Mouse (Mus musculus) testis, postnatal 14 days (tissue): ENCODE measurements around the gene Gm17334.

Source experiments
- DNase-seq: peaks from one replicate; pipeline ENCODE4 v3.0.0; 2021; ENCODE audit warnings: low spot score

The Gm17334 gene

DNA sequence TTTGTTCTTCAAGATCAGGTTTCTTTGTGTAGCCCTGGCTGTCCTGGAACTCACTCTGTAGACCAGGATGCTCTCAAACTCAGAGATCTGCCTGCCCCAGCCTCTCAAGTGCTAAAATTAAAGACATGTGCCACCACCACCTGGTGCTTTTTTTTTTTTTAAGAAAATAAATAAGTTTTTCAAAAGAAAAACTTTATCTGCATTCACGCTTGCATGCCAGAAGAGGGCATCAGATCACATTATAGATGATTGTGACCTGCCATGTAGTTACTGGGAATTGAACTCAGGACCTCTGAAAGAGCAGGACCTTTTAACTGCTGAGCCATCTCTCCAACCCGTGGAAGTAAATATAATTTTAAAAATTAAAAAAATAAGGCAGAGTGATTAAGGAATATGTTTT, 27.7 kb downstream of the Gm17334 start:
- DNase-seq = no peak

DNA sequence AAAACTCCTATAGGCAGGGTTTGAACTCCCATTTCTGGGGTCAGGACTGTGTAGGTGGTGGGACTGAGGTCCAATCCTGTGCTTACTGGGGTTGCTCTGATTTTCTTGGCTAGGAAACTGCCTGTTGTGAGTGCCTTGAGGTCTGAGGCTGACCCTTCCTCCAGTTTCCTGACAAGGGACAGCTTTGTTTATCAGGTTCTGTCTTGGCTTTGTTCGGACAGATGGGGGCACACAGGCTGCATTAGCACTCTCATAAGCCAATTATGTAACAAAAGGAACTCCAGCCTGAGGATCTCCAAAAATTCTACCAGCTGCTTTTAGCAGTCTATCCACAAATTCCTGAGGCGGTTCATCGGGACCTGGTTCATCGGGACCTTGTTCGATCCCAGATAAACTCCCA, 30.6 kb downstream of the Gm17334 start:
- DNase-seq = no peak

DNA sequence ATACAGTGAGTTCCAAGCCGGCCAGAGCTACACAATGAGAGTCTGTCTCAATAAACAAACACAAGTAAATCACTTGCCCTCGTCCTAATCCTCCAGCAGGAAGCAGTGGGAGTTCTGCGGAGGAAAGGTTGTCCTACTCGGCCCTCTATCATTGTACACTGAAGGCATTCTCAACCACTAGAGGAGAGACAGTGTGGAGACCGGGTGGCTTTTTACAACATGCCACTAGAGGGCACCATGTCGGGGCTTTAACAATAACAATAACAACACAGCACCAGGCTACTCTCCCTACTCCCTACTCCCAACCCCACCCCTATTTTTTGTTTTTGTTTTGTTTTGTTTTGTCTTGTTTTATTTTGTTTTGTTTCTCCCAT, 35.4 kb downstream of the Gm17334 start:
- peak; percentile 61 for DNase-seq

DNA sequence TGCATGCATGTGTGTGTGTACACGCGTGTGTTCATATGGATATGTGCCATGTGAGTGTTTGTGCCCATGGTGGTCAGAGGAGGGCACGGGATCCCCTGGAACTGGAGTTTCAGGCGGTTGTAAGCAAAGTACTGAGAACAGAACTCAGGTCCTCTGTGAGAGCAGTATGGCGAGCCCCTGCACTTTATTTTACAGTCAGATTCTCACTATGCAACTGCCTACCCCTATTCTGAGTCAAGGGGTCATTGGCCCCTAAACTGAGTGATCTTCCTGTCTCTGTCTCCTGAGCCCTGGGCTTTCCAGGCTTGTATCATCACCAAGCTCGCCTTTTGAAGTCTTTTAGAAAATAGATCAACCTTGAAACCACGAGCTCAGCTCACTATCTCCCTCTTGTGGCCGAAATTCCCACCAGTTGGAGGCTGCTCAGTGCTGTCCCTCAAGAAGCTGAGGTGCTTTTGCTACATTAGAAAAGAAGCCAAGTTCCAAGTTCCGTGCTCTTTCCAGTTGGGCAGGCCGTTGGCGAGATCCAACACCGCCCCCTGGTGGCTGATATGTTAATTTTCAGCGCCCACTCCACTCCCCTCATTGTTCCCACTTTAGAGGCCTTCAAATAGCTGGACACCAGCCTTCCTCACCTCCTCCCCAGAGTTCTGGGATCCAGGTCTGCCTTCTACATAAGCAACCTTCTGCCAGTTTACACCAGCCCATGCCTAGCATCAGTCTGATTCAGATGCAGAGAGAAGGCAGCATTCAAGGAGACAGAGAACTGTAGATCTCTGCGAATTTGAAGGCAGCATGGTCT, 36.0 kb downstream of the Gm17334 start:
- peak; percentile 80 for DNase-seq

DNA sequence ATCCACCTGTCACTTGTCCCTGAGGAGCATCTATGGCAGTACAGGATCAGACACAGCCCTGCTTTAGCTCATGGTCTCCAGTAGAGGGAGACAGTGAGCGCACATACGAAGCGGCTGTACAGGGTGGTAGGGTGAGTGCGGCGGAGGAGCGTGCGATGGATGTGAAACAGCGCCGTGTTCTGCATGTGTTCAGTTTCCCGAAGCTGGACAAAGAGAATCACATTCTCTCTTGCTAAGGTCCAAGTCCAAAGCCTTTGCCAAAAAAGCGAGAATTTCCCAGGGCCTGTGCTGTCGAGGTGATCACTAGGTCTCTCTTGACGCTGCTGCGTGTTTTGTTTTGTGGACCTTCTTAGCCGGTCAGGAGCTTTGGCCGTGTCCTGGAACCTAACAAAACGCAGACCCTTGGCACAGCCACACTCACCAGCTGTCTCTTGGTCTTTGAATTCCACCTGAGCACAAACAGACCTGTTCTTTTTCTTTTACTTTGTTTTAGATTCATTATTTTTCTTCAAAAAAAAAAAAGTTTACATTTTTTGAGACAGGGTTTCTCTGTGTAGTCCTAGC, 37.2 kb downstream of the Gm17334 start:
- peak; percentile 77 for DNase-seq

DNA sequence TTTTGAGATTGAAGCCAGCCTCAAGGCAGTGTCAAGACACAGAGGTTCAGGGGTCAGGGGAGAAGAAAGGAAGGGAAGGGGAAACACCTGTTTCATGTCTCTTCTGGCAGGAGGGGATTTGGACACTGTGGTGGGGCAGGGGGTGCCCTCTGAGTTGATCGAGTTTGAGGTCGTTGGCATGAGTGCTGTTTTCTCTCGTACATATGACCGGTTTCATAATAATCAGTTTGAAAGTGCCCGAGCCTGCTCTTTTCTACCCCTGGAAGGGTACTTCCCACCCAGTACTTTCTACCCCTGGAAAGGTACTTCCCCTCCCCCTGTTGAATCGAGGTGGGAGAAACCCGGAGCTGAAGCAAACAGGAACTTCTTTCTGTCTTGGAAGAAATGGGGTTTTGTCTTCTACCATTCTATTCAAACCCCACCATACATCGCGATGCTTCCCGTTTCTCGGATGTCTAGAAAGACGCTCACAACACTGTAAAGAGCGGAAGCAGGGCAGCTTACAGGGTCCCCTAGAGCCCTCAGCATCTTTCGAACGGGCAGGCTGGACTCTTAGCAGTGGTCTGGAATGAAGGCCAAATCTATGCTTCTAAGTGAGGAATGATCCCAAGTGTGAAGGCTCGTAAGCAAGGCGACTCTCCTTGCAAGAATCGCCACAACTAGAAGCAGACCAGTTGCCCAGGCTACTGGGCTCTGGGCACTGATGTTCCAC, 37.9 kb downstream of the Gm17334 start:
- no peak for DNase-seq

DNA sequence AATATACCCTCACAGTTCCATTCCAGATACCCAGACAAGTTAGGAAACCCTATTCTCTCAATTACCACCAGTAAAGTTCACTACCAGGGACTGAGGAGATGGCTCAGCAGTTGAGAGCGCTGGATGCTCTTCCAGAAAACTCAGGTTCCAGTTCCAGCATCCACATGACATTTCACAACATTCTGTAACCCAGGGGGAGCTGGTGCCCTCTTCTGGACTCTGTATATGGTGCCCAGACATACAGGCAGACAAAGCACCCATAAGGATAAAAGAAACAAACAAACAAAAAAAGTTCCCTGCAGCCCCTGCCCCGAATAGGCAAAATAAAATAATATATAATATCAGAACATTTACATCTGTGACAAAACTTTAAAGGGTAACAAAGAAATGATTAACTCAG, 38.6 kb downstream of the Gm17334 start:
- no peak for DNase-seq

DNA sequence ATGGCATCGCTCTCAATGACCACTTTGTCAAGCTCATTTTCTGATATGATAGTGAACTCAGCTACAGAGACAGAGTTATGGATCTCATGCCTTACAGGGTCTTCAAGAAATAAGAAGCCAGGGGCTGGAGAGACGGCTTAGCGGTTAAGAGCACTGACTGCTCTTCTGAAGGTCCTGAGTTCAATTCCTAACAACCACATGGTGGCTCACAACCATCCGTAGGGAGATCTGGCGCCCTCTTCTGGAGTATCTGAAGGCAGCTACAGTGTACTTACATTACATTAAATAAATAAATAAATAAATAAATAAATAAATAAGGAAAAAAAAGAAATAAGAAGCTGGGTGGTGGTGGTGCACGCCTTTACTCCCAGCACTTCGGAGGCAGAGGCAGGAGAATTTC, 39.2 kb downstream of the Gm17334 start:
- DNase-seq = no peak

DNA sequence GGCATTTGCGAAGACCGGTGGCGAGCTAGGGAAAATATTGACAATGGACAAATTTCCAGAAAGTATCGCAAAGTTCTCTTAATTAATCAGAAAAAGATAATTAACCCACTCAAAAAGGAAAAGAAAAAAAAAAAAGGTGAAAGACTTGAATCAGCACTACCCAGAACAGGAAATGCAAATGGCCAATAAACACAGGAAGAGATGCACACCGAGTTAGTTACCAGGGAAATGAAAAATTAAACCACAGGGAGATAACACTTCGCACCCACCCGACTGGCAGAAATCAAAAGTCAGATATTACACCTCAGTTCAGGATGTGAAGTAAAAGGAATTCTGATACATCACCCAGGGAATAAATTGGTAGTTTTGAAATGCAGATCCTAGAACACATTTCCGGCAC, 40.7 kb downstream of the Gm17334 start:
- DNase-seq = no peak

DNA sequence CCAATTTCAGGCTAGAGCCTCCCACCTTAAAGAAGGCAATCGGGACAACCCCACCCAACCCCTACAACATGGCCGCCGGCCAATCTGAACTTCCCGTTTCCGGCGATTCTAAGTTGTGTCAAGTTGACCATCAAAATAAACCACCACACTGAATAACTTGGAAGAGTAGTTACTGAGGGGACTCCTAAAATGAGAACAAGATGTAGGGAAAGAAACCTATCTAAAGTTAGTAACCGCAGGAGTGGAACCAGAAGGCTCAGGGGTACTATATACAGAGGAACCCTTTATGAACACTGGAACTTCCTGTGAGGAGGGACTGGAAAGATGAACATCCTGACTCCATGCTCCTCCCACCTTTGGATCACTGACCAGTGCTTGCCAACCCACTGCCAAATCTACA, 41.5 kb downstream of the Gm17334 start:
- DNase-seq = no peak
